Mouse (Mus musculus) 3T3-L1 (cell line): ENCODE results near the gene Gmppa.

Experiments
- DNase-seq: peaks from one replicate; pipeline ENCODE4 v3.0.0-alpha.2; 2015; ENCODE audit warnings: low read depth, low spot score

Gmppa gene

GRCm38 (mm10) chr1:75487040-75487404 is 51.3 kb downstream of the Gmppa start:
- DNase-seq = no peak

GRCm38 (mm10) chr1:75487405-75488161 is 51.9 kb downstream of the Gmppa start:
- DNase-seq = no peak

- no peak for DNase-seq
Measured at GRCm38 (mm10) chr1:75490785-75491551, 55.2 kb downstream of the Gmppa start.

GRCm38 (mm10) chr1:75492579-75493170 is 56.9 kb downstream of the Gmppa start:
- DNase-seq = no peak
